Mouse (Mus musculus) R1 (cell line): ENCODE data around the gene Acot1.
"Not testable (repeated sequence)": the region's sequence is repeated elsewhere in the genome, so short reads cannot be mapped to it uniquely, and the experiment has no call there.

Experiments
- DNase-seq: peaks from one replicate; pipeline ENCODE4 v3.0.0-alpha.2; 2018; ENCODE audit warnings: low read depth, low spot score

The Acot1 gene

GRCm38 (mm10) chr12:84009171-84009965, at the start of gene Acot1:
Gene Acot1 (plus strand): TSS chr12:84009490.
- peak; percentile 88 for DNase-seq

- no peak for DNase-seq
Observed at GRCm38 (mm10) chr12:83965235-83965634, 44.1 kb upstream of the Acot1 start.

GRCm38 (mm10) chr12:83972117-83972516, 37.2 kb upstream of the Acot1 start:
- DNase-seq: peak; percentile 55

GRCm38 (mm10) chr12:83978862-83979261, 30.4 kb upstream of the Acot1 start:
- no peak for DNase-seq

- DNase-seq: no peak
Observed at GRCm38 (mm10) chr12:83981615-83982014, 27.7 kb upstream of the Acot1 start.

GRCm38 (mm10) chr12:83984752-83985151, 24.5 kb upstream of the Acot1 start, which contains the start of gene Heatr4:
Gene Heatr4 (minus strand): TSS chr12:83984852.
- DNase-seq: no peak

GRCm38 (mm10) chr12:83987242-83987582, 22.1 kb upstream of the Acot1 start:
- no peak for DNase-seq

- peak; percentile 86 for DNase-seq
Observed at GRCm38 (mm10) chr12:83987583-83988441, 21.5 kb upstream of the Acot1 start, which contains the start of gene Acot2. Gene Acot2 (plus strand): TSS chr12:83987861.

- no peak for DNase-seq
Observed at GRCm38 (mm10) chr12:83988483-83988882, 20.8 kb upstream of the Acot1 start.

- peak; percentile 35 for DNase-seq
Observed at GRCm38 (mm10) chr12:83989378-83989777, 19.9 kb upstream of the Acot1 start.

- DNase-seq: no peak
Observed at GRCm38 (mm10) chr12:83997221-83997620, 12.1 kb upstream of the Acot1 start.

GRCm38 (mm10) chr12:83998341-83999107, 10.8 kb upstream of the Acot1 start:
- DNase-seq: no peak

- not testable (repeated sequence) for DNase-seq
Observed at GRCm38 (mm10) chr12:83999237-83999636, 10.1 kb upstream of the Acot1 start.

- DNase-seq: no peak
Observed at GRCm38 (mm10) chr12:84000418-84000817, 8.9 kb upstream of the Acot1 start.

GRCm38 (mm10) chr12:84003866-84004265, 5.4 kb upstream of the Acot1 start:
- no peak for DNase-seq

GRCm38 (mm10) chr12:84008251-84008650, 1.0 kb upstream of the Acot1 start:
- DNase-seq: no peak

- no peak for DNase-seq
Observed at GRCm38 (mm10) chr12:84008729-84009128, 561 bp upstream of the Acot1 start.

GRCm38 (mm10) chr12:84010201-84010600, 911 bp downstream of the Acot1 start:
- DNase-seq: no peak

GRCm38 (mm10) chr12:84011251-84012040, 2.2 kb downstream of the Acot1 start:
- DNase-seq: peak; percentile 52

GRCm38 (mm10) chr12:84013130-84013529, 3.8 kb downstream of the Acot1 start:
- no peak for DNase-seq

GRCm38 (mm10) chr12:84013701-84014100, 4.4 kb downstream of the Acot1 start:
- no peak for DNase-seq
